Mouse (Mus musculus): Measurements from ENCODE around the gene Ddx39b.

Ddx39b gene

DNA sequence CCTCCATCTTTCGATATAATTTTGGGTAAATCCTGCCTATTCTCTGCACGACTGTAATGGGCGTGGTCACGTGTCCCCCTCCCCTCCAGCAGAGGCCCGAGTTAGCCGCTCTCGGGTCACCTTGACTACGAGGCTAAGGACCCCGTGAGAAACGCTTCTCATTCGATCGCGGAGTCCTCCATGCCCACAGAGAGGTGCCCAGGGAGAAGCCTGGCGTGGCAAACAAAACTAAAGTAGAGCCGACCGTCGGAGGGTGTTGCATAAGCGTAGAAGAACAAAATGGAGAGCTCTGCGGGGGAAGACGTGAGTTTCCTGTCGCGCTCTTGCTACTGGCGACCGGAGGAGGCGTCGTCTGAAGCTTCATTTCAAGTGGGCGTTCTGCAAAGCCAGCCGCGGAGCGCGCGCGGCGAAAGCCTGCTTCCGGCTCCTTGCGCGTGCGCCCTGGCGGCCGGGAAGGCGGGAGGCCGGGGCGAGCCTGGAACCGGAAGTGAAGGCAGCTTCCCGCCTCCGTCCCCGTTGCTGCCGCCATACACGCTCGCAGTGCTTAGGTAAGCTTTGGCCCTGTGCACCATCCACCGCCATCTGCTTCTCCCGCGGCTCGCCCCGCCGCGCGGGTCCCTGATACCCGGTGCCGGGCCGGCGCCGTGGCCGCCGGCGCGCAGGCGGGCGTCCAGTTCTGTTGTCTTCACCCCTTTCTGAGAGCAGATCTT, at the start of gene Ddx39b:
Ddx39b (plus strand) TSS at position 442 of the 710 bp plus-strand sequence.
- peak; percentile 97 for DNase-seq

DNA sequence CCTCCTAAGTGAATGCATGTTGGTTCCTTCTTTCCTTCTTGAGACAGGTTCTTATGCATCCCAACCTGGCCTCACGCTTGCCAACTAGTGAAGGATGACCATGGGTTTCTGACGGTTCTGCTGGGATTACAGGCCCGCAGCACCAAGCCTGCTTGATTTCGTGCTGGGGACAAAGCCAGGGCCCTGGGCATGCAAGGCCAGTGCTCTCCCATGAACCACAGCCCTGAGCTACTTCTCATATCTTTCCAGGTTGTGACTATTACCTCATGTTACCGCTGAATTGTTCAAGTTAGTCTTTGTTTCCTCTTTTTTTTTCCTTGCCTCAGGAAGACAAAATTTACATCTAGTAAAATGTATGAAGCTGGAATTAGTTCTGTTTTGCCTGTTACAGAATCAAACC, 48.6 kb upstream of the Ddx39b start:
- DNase-seq, result no peak

DNA sequence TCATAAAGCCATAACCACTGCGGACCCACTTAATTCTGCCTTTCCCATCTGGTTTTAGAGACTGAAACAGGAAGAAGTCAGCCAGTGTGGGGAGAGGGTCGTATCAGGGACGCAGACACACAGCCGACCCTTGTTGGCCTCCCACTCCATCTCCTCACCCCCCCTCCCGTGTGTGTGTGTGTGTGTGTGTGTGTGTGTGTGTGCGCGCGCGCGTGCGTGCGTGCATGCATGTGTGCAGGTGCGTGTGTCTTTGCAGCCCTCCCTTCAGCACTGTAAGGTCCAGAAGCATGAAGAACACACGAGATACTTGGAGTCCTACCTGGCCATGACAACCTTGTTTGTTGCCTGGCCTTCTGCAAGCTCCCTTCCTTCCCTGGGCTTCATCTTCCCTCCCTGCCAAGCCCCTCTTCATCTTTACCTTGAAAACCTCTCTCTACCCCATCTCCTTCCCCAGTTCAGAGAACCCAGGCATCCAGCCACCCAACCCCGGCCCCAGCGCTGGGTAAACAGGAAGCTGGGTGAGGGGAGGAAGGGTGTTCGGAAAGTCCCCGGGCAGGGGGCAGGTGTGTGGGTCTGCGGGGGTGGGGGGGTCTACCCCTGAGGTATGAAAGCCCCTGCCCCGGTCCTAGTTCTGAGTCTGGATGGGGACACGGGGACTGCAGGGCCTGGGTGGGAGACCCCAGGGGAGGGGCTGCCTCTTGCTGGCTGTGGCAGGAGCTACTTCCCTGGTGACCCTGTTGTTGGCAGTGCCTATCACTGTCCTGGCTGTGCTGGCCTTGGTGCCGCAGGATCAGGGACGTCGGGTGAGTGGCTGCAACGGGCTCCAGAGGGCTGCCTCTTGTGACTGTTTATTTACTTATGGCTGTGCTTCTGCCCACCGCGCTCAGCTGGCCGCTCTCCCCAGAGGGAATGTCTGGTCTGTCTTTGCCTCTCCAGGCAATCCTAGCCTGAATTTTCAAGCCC, 47.4 kb upstream of the Ddx39b start, which contains the start of gene Ltb:
Ltb (plus strand) TSS at position 559 of the 963 bp plus-strand sequence.
- no peak for DNase-seq

DNA sequence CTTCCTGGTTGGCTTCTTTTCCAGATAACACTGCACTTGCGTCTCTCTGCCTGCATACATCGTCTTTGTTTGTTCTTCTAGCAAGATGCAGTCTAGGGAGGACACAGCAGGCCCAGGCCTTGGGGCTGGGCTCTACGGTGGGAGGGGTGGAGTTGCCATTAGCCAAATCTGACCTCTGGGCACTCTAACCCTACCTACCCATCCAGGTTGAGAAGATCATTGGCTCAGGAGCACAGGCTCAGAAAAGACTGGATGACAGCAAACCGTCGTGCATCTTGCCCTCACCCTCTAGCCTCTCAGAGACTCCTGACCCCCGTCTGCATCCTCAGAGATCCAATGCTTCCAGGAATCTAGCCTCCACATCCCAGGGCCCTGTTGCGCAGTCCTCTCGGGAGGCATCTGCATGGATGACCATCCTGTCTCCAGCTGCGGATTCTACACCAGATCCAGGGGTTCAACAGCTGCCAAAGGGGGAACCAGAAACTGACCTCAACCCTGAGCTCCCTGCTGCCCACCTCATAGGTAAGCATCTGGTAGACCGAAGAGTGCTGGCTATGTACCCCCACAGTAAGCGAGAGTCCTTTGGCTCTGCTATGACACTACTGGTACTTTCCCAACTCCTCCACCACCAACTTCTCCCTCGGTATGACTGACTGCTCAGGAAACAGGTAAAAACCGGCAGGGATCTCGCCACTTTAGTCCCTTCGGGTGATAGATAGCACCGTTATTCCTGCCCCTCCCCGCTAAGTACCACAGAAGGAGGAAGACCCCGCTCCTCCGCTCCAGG, 46.5 kb upstream of the Ddx39b start:
- no peak for DNase-seq

DNA sequence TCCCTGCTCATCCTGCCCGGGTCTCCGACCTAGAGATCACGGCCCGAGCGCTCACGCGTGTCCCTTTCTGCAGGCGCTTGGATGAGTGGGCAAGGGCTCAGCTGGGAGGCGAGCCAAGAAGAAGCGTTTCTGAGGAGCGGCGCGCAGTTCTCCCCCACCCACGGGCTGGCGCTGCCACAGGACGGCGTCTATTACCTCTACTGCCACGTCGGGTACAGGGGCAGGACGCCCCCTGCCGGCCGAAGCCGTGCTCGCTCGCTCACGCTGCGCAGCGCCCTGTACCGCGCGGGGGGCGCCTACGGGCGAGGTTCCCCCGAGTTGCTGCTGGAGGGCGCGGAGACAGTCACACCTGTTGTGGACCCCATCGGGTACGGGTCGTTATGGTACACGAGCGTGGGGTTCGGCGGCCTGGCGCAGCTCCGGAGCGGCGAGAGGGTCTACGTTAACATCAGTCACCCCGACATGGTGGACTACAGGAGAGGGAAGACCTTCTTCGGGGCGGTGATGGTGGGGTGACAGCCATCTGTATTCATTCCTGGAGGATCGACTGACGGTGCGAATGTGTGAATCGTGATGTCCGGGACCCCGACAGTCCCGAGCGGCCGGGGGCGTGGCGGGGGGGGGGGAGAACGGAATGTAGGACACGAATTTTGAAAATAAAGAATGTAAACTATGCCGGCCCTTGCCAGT, 45.8 kb upstream of the Ddx39b start:
- peak; percentile 91 for DNase-seq

DNA sequence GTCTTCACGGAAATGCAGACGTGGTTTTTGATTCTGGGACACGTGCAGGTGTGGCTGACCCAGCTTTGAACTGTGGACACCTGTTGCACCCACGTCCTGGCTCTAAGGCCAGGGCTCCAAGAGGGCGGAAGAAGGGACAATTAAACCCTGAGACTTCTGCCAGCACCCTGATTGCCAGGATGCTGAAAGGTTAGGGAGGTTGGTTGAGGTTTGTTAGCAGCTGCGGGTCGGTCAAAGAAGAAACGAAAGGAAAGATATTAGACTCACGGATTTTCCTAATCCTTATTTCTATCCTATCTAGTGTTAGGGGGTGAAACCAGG, 45.3 kb upstream of the Ddx39b start:
- DNase-seq, result no peak

DNA sequence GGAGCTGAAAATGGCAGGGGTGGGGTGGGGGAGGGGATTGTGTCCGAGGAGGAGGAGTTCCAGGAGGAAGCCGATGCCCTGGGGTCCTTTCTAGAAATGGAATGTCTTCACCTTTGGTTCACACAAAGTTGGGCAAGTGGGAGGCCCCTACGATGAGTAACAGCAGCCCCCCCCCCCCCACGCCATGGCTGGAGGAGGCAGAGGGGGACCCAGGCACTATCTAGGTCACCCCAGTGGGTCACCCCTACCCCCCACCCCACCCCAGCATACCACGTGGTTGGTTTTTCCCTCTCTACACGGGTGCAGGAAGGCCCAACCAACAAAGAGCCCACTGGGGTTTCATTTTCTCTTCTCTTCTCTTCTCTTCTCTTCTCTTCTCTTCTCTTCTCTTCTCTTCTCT, 44.4 kb upstream of the Ddx39b start:
- DNase-seq, result no peak

DNA sequence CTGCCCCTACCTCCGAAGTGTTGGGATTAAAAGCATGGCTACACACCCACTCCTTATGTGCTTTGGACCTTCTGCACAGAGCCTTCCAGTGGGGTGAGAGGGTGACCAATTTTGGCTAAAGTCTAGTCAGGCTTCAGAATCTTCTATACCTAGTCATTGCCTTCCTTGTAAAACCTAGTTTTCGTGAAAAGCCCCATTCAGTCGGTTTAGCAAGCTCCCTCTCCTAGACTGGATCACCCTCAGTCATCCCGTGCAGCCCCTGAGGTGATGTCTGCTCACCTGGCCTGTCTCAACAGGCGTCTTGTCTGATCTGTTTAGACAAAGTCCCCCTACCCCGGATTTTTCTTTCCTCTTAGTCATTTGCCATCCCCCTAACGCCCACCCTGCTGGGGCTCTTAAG, 43.5 kb upstream of the Ddx39b start:
- no peak for DNase-seq

DNA sequence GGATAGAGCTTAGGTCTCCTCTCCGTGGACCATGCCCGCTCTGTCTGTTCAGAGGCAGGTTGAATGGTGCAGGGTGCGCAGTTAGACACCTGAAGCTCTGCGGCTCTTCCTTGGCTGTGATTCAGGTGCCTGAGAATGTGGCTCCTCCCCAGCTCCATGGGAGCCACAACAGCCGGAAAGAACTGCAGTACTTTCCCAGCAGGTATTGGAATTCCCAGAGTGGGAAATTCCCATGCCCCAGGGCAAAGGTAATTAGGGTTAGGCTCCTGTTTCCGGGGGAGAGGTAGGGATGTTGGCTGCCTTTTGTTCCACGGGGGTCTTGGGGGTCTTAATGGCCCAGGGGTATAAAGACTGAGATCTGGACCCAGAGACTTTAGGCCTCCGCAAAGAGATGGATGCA, 42.6 kb upstream of the Ddx39b start:
- no peak for DNase-seq

DNA sequence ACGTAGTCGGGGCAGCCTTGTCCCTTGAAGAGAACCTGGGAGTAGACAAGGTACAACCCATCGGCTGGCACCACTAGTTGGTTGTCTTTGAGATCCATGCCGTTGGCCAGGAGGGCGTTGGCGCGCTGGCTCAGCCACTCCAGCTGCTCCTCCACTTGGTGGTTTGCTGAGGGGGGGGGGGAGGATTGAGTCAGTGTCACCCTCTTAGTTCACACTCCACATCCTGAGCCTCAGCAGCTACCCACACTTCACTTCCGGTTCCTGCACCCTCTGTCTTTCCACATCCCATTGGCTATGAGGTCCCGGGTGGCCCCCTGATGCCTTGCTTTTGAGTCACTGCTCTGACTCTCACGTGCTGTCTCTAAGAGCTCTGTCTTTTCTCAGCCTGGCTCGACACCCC, 41.1 kb upstream of the Ddx39b start:
- no peak for DNase-seq

DNA sequence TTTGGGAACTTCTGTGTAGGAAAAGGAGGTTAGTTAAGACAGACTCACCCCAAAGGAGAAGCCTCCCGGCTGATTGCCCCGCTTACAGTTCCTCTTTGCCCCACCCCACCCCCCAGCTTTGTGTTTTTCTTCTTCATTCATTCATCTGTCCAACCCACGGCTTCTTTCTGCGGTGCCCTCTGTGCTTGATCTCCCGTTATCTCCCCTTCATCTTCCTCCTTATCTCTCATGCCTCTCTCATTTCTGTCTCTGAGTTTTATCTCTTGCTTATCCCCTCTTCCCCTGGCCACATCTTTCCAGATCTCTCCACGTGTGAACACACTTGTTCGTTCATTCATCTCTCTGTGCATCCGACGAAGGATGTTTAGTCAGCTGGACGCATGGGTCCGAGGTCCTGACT, 40.4 kb upstream of the Ddx39b start:
- DNase-seq, result no peak

DNA sequence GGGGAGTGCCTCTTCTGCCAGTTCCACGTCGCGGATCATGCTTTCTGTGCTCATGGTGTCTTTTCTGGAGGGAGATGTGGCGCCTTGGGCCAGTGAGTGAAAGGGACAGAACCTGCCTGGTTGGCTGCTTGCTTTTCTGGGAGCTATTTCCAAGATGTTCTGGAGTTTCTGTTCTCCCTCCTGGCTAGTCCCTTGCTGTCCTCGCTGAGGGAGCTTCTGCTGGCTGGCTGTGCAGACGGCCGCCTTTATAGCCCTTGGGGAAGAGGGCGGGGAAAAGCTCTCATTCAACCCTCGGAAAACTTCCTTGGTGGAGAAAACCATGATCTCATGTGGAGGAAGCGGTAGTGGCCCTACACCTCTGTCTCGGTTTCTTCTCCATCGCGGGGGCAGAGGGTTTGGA, 39.8 kb upstream of the Ddx39b start, which contains the start of gene Tnf:
Tnf (minus strand) TSS at position 221 of the 400 bp plus-strand sequence.
- DNase-seq, result peak; percentile 68

DNA sequence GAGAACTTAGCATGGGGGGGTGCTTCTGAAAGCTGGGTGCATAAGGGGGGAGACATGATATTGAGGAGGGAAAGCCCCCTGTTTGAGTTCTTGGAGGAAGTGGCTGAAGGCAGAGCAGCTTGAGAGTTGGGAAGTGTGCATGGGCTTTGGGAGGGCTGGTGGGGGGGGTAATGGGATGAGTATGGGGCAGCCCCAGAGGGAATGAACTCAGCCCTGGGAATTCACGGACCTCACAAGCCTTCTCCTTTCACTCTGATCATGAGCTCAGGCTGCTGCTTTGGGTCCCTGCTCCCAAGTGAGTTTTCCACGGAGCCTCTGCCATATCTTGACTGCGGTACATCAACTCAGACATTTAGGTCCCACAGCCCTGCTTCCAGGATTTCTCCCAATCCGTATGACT, 39.1 kb upstream of the Ddx39b start:
- no peak for DNase-seq

DNA sequence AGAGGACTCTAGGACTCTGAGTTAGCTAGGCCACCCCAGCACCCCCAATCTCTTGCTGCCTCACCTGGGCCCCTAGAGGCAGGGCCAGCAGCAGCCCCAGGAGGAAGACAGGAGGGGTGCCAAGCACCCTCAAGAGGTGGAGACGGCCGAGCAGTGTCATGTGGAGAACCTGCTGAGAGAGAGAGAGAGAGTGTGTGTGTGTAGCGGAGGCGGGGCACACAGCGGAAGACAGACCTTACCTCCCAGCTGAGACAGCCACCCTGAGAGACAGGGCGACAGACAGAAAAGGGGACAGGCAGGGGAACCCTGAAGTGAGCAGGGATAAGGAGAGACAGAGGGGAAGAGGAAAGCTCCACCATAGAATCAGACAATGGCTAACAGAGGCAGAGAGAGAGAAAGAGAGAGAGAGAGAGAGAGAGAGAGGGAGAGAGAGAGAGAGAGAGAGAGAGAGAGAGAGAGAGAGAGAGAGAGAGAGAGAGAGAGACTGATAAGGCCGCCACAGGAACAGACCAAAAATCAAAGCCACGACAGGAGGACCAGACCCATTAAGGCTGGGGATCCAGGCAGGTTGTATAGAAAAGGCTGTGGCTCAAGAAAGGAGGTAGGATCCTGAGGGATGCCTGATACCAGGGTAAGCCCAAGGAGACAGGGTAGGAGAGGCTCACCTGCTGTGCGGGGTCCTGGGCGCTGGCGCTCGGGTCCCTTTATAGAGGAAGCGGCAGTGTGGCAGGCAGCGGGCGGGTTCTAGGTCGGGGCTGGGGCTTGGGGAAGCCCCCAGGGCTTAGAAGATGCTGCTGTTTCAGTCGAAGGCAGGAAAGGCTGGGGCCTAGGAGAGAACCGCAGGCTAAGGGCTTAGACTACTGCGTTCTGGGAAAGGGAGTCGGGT, 36.8 kb upstream of the Ddx39b start, which contains the start of gene Lta:
Lta (minus strand) TSS at position 858 of the 886 bp plus-strand sequence.
- no peak for DNase-seq

DNA sequence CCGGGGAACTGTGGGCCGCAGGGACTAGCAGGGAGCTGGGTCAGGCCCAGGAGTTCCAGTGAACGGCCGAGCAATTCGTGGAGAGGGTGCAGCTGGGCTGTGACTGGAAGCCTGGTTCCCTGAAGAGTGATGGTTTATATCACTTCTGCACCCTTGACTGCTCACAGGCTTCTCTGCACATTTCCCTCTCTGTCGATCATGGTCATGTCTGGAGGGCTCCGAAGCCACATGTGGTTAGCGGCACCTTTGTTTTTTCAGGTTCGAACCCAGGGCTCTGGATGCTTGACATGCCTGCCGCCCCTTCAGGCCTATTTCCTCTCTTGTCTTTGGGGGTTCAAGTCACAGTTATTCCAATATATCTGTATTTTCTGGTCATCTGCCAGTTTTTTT, 36.2 kb upstream of the Ddx39b start:
- DNase-seq, result no peak

DNA sequence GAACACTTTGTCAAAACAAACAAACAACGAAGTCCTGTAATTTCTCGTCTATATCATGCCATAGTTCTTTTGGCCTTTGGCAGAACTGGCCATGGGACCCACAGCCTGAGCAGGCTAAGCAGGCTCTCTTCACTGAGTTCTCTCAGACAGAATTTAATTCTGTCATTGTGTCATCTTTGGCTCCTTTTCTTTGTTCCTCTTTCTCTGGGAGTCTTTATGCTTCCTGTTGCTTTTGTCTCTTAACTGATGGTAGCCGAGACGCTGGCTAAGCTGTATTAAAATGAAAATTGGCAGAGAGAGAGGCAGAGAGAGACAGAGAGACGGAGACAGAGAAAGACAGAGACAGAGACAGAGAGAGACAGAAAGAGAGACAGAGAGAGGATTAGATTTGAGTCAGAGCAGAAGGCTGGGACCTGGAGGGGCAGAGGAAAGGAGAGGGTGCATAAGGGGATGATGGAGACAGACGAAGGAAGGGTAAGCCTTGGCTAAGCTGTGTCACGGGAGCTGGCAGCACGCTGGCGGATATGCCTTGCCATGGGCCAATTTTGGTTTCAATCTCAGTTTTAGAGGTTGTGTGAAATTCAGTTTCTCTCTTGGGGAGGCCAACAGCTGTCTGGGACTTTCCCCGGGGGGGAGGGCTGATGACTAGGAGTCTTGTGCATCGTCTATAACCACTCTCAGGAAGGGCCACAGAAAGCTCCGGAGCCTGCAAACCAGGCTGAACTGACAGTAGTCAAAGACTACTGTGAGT, 31.6 kb upstream of the Ddx39b start:
- DNase-seq, result no peak

DNA sequence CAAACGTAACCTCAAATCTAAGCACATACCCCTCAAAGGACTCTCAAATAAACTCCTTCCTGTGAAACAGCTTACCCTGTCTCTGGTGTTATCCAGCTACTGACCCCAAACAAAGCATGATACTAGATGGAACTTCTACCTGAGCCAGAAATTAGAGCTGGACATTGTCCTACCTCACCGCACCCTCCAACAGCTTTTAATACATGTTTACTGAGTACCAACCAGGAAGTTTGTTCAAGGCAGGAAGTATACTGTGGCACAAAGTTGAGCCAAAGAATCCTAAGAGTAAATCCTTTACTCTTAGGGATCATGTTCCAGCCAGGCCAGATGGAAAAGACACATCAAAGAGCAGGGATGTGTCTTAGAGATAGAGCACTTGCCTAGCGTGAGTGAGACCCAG, 31.0 kb upstream of the Ddx39b start:
- DNase-seq, result no peak

DNA sequence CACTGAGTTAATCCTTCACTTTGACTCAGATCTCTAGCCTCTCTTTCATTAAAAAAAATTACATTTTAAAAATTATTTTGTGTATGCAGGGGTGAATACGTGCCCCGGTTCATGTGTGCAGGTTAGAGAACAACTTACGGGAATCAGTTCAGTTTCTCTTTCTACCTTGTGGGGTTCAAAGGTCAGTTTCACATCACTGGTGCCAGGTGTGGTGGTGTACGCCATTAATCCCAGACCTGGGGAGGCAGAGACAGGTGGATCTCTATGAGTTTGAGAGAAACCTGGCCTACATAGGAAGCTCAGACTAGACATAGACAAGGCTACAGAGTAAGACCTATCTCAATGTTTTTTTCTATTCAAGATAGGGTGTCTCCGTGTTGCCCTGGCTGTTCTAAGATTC, 28.5 kb upstream of the Ddx39b start:
- DNase-seq, result no peak

DNA sequence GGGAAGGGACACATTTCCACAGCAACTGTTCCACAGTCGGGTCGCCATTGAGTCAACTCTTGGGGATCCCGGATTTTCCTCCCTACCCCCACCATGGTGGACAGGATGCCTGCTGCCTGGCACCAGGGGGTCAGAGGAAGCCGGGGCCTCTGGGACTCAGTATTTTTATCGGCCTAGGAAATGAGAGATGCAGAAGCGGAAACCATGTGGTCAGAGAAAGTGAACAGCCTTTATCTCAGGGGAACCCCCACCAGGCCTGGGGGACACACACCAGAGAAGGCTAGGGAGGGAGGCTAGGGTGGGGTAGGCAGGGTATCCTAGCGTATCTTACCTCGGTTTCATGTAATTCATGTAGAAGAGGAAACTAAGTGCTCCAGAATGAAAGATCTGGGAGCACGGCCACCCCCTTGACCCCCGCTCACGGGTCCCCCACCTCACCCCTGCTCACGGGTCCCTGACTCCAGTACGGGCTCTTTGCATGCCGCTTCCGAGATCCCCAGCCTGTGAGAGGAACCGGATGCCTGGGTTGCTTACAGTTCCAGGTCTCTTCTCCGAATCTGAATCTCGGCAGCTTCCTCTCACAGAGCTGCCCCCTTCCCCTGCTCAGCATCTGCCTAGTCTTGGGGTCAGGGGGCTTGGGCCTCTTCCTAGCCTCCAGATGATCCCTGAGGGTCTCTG, 22.9 kb upstream of the Ddx39b start:
- peak; percentile 66 for DNase-seq

DNA sequence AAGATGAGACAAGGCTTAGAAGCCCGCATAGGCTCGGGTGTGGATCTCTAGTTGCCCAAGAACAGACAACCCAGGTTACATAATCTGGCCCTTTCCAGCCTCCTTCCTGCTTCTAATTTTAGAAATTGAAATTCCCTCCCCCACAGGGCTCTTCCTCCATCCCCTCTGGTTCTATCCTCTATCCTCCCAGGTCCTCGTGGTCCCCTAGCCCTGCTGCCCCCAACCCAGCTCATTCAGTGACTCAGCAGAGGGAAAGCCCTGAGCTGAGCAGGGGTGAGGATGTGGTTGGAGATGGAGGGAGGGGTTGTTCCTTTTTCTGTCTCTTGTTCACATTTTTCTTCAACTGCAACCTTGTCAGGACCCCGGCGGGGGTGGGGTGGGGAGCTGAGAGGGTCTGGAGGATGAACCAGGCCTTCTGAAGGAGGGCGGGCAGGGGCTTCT, 21.9 kb upstream of the Ddx39b start:
- no peak for DNase-seq

All from kidney, postnatal 10 days (tissue).